Mouse (Mus musculus): ENCODE results near the gene Zfr. TPM values are rescaled to one million over a fixed set of nuclear protein-coding genes. Genes with fewer than 3 reads are reported as not detected.
A peak's percentile ranks its signal among the peaks of the same experiment; 100 is the strongest.

Zfr gene
- polyA plus RNA-seq, 1 experiment: 35.9 TPM

DNA sequence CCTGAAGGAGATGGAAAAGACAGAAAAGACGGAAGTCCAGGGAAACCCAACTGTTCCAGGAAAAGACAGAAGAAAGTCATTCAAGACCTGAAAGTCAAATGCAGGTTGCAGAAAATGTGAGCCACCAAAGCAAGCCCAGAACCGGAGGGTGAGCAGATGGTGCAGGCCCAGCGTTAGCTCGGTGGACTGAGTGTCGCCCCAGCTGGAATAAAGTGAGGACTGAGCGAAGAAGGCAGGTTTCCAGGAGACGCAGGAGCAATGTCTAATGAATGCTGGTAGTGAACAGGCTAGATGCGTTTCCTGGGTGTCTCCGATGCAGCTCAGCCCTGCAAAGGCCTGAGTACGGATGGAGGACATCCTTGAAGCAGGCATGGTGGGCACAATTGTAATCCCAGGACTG is 29.5 kb upstream of the Zfr start:
- Histone ChIP-seq H3K79me2 (ENCODE audit: control insufficient read depth, insufficient read depth) (no peaks in the 10 kb centered on the region), H3K27me3 (ENCODE audit: control insufficient read depth, insufficient read depth, insufficient read length) (no peaks in the 10 kb centered on the region), H3ac (ENCODE audit: control insufficient read depth, insufficient read length) (no peak overlapping the region), H3K4me3 (no peak overlapping the region), H3K4me2 (ENCODE audit: low read depth) (peak overlapping the region; percentile 8), H3K36me3 (ENCODE audit: control insufficient read depth, insufficient read depth) (no peaks in the 10 kb centered on the region)
- TF ChIP-seq MYOD1 (IDR thresholded peaks at IDR 0.05; ENCODE audit: control insufficient read depth in 1 of 3, insufficient read length in 2 of 3, low read depth in 2 of 3) (no peak), SRF (IDR thresholded peaks at IDR 0.05; ENCODE audit: control insufficient read depth, insufficient read length, low read depth) (no peak), USF1 (IDR thresholded peaks at IDR 0.05; ENCODE audit: low read depth) (no peak), MAX (IDR thresholded peaks at IDR 0.05; ENCODE audit: low read depth) (no peak), E2F4 (IDR thresholded peaks at IDR 0.05; ENCODE audit: insufficient read depth) (no peak), MYOG (IDR thresholded peaks at IDR 0.05; ENCODE audit: control insufficient read depth in 1 of 3, insufficient read depth in 1 of 3, insufficient read length in 2 of 3, low read depth in 2 of 3) (no peak), REST (IDR thresholded peaks at IDR 0.05; ENCODE audit: insufficient read depth, insufficient read length) (no peak), TCF12 (IDR thresholded peaks at IDR 0.05; ENCODE audit: insufficient read depth, poor library complexity, severe bottlenecking) (no peak), POLR2AphosphoS2 (IDR thresholded peaks at IDR 0.05; ENCODE audit: insufficient read length, low read depth) (no peak), TCF3 (IDR thresholded peaks at IDR 0.05; ENCODE audit: insufficient read length, low read depth) (no peak), POLR2A (IDR thresholded peaks at IDR 0.05; ENCODE audit: insufficient read length, low read depth) (no peak), CEBPB (IDR thresholded peaks at IDR 0.05; ENCODE audit: insufficient read depth, poor library complexity, severe bottlenecking) (no peak)

DNA sequence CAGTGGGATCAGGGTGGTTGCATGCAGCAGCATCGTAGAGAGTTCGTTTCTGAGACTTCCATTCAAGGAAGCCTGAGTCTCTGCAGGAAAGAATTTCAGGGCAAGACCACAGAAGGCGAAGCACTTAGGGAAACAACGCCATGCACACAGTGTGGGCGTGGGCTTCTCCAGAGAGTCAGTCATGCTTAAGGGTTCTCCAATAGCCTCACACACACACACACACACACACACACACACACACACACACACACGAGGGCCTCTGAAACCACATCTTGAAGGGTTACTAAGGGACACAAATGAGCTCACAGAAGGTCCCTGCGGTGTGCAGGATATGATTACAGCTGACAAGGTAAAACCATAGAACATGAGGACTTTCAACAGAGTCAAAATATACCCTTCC is 27.5 kb upstream of the Zfr start:
- Histone ChIP-seq H3K36me3 (ENCODE audit: control insufficient read depth, insufficient read depth) (no peaks in the 10 kb centered on the region), H3K4me3 (no peak overlapping the region), H3K4me2 (ENCODE audit: low read depth) (no peak overlapping the region), H3ac (ENCODE audit: control insufficient read depth, insufficient read length) (no peak overlapping the region), H3K79me2 (ENCODE audit: control insufficient read depth, insufficient read depth) (no peaks in the 10 kb centered on the region), H3K27me3 (ENCODE audit: control insufficient read depth, insufficient read depth, insufficient read length) (no peaks in the 10 kb centered on the region)
- no peak for TF ChIP-seq MYOD1 (IDR thresholded peaks at IDR 0.05; ENCODE audit: control insufficient read depth in 1 of 3, insufficient read length in 2 of 3, low read depth in 2 of 3)
- no peak for TF ChIP-seq REST (IDR thresholded peaks at IDR 0.05; ENCODE audit: insufficient read depth, insufficient read length)
- TF ChIP-seq SRF (IDR thresholded peaks at IDR 0.05; ENCODE audit: control insufficient read depth, insufficient read length, low read depth): no peak
- TF ChIP-seq MAX (IDR thresholded peaks at IDR 0.05; ENCODE audit: low read depth): no peak
- TF ChIP-seq TCF12 (IDR thresholded peaks at IDR 0.05; ENCODE audit: insufficient read depth, poor library complexity, severe bottlenecking): no peak
- TF ChIP-seq POLR2AphosphoS2 (IDR thresholded peaks at IDR 0.05; ENCODE audit: insufficient read length, low read depth): no peak
- TF ChIP-seq TCF3 (IDR thresholded peaks at IDR 0.05; ENCODE audit: insufficient read length, low read depth): no peak
- no peak for TF ChIP-seq MYOG (IDR thresholded peaks at IDR 0.05; ENCODE audit: control insufficient read depth in 1 of 3, insufficient read depth in 1 of 3, insufficient read length in 2 of 3, low read depth in 2 of 3)
- TF ChIP-seq POLR2A (IDR thresholded peaks at IDR 0.05; ENCODE audit: insufficient read length, low read depth): no peak
- no peak for TF ChIP-seq USF1 (IDR thresholded peaks at IDR 0.05; ENCODE audit: low read depth)
- TF ChIP-seq E2F4 (IDR thresholded peaks at IDR 0.05; ENCODE audit: insufficient read depth): no peak
- TF ChIP-seq CEBPB (IDR thresholded peaks at IDR 0.05; ENCODE audit: insufficient read depth, poor library complexity, severe bottlenecking): no peak

DNA sequence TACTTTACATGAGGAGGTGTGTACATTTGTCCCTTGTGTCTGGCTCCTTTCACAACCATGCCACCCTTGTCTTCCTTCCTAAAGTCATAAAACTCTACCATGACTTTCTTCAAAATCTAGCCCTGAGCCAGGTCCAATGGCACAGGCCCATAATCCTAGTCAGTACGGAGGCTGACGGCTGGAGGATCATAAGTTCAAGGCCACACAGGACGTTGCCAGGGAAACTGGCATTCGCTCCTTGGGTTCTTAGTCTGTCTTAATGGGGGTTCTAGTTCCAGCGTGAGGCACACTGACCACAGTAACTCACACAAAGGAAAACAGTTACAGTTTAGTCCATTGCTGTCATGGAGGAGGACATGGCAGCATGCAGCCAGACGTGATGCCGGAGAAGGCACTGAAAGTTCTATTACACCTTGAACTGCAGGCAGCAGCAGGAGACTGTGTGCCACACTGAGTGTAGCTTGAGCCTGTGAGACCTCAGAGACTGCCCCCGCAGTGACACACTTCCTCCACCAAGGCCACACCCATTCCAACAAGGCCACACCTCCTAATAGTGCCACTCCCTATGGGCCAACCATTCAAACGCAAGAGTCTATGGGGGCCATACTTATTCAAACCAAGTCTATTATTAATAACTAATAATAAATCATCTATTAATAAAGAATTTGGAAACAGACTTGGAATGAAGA is 26.5 kb upstream of the Zfr start:
- Histone ChIP-seq H3K79me2 (ENCODE audit: control insufficient read depth, insufficient read depth) (no peaks in the 10 kb centered on the region), H3K27me3 (ENCODE audit: control insufficient read depth, insufficient read depth, insufficient read length) (no peaks in the 10 kb centered on the region), H3K4me3 (no peak overlapping the region), H3ac (ENCODE audit: control insufficient read depth, insufficient read length) (no peak overlapping the region), H3K36me3 (ENCODE audit: control insufficient read depth, insufficient read depth) (no peaks in the 10 kb centered on the region), H3K4me2 (ENCODE audit: low read depth) (no peak overlapping the region)
- TF ChIP-seq TCF12 (IDR thresholded peaks at IDR 0.05; ENCODE audit: insufficient read depth, poor library complexity, severe bottlenecking) (no peak), E2F4 (IDR thresholded peaks at IDR 0.05; ENCODE audit: insufficient read depth) (no peak), CEBPB (IDR thresholded peaks at IDR 0.05; ENCODE audit: insufficient read depth, poor library complexity, severe bottlenecking) (no peak), MYOG (IDR thresholded peaks at IDR 0.05; ENCODE audit: control insufficient read depth in 1 of 3, insufficient read depth in 1 of 3, insufficient read length in 2 of 3, low read depth in 2 of 3) (no peak), USF1 (IDR thresholded peaks at IDR 0.05; ENCODE audit: low read depth) (no peak), MYOD1 (IDR thresholded peaks at IDR 0.05; ENCODE audit: control insufficient read depth in 1 of 3, insufficient read length in 2 of 3, low read depth in 2 of 3) (no peak), MAX (IDR thresholded peaks at IDR 0.05; ENCODE audit: low read depth) (no peak), POLR2A (IDR thresholded peaks at IDR 0.05; ENCODE audit: insufficient read length, low read depth) (no peak), REST (IDR thresholded peaks at IDR 0.05; ENCODE audit: insufficient read depth, insufficient read length) (no peak), TCF3 (IDR thresholded peaks at IDR 0.05; ENCODE audit: insufficient read length, low read depth) (no peak), SRF (IDR thresholded peaks at IDR 0.05; ENCODE audit: control insufficient read depth, insufficient read length, low read depth) (no peak), POLR2AphosphoS2 (IDR thresholded peaks at IDR 0.05; ENCODE audit: insufficient read length, low read depth) (no peak)

DNA sequence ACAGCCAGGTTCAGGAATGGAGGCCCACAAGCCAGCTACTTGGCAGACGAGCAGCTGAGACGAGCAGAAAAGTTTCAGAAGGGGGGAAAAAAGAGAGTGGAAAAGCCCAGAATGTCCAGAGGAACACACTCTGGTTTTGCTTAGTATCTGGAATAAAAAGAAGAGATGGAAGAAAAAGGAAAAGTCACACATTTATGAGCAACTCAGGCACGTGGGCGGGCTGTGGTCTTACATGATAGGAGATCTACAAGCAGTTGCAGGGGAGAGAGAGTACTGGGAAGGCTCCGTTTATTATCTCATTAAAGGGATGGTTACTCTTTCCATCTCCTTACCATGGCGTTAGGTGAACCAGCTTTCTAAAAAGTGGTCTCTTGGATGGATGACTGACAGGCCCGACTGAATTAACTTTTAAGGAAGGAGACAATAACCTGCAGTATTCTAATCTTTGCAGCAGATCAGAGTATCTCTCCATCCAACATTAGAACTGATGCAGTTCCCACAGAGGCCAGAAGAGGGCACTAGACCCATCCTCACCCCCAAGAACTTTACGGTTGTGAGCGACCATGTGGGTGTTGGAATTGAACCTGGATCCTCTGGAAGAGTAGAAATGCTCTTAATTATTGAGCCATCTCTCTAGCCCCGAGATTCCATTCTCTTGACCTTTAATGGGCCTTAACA is 25.7 kb upstream of the Zfr start:
- H3K4me3 ChIP-seq: no peak overlapping the region
- no peak for TF ChIP-seq CEBPB (IDR thresholded peaks at IDR 0.05; ENCODE audit: insufficient read depth, poor library complexity, severe bottlenecking)
- no peak for TF ChIP-seq MAX (IDR thresholded peaks at IDR 0.05; ENCODE audit: low read depth)
- no peak for TF ChIP-seq USF1 (IDR thresholded peaks at IDR 0.05; ENCODE audit: low read depth)
- TF ChIP-seq MYOD1 (IDR thresholded peaks at IDR 0.05; ENCODE audit: control insufficient read depth in 1 of 3, insufficient read length in 2 of 3, low read depth in 2 of 3): no peak
- no peak for TF ChIP-seq REST (IDR thresholded peaks at IDR 0.05; ENCODE audit: insufficient read depth, insufficient read length)
- TF ChIP-seq SRF (IDR thresholded peaks at IDR 0.05; ENCODE audit: control insufficient read depth, insufficient read length, low read depth): no peak
- no peak for TF ChIP-seq TCF3 (IDR thresholded peaks at IDR 0.05; ENCODE audit: insufficient read length, low read depth)
- TF ChIP-seq POLR2A (IDR thresholded peaks at IDR 0.05; ENCODE audit: insufficient read length, low read depth): no peak
- no peak for TF ChIP-seq MYOG (IDR thresholded peaks at IDR 0.05; ENCODE audit: control insufficient read depth in 1 of 3, insufficient read depth in 1 of 3, insufficient read length in 2 of 3, low read depth in 2 of 3)
- TF ChIP-seq TCF12 (IDR thresholded peaks at IDR 0.05; ENCODE audit: insufficient read depth, poor library complexity, severe bottlenecking): no peak

More for the DNA sequence above, 25.7 kb upstream of the Zfr start:
- H3K79me2 ChIP-seq (ENCODE audit: control insufficient read depth, insufficient read depth): no peaks in the 10 kb centered on the region
- H3K27me3 ChIP-seq (ENCODE audit: control insufficient read depth, insufficient read depth, insufficient read length): no peaks in the 10 kb centered on the region
- H3K36me3 ChIP-seq (ENCODE audit: control insufficient read depth, insufficient read depth): no peaks in the 10 kb centered on the region
- no peak overlapping the region for H3ac ChIP-seq (ENCODE audit: control insufficient read depth, insufficient read length)
- no peak overlapping the region for H3K4me2 ChIP-seq (ENCODE audit: low read depth)
